Mouse (Mus musculus) erythroblast, embryonic 14.5 days (primary cell): ENCODE measurements around the gene Tceanc. TPM values are rescaled to one million over a fixed set of nuclear protein-coding genes. Genes with fewer than 3 reads are reported as not detected.

Experiments used
- H3K27me3 ChIP-seq: 2 replicates; pipeline ENCODE4 v1.6.1; 2012; ENCODE audit warnings: inconsistent platforms; ENCODE audit not compliant: control insufficient read depth
- H3K36me3 ChIP-seq: 2 replicates; pipeline ENCODE4 v1.6.1; 2012; ENCODE audit warnings: mild to moderate bottlenecking, inconsistent platforms; ENCODE audit not compliant: control insufficient read depth
- H3K4me1 ChIP-seq: 2 replicates; pipeline ENCODE4 v1.6.1; 2012; ENCODE audit warnings: inconsistent platforms; ENCODE audit not compliant: control insufficient read depth
- H3K4me3 ChIP-seq: replicated peaks from 2 replicates; pipeline ENCODE3; 2012; ENCODE audit warnings: moderate library complexity, mild to moderate bottlenecking, inconsistent platforms
- H3K9me3 ChIP-seq: 2 replicates; pipeline ENCODE4 v1.6.1; 2012; ENCODE audit warnings: low read length, inconsistent platforms, mixed read lengths; ENCODE audit not compliant: control insufficient read depth
- GATA1 ChIP-seq: IDR thresholded peaks from 2 replicates; pipeline ENCODE4 v1.6.1; 2012; ENCODE audit warnings: low read length, inconsistent platforms, mixed read lengths
- TAL1 ChIP-seq: IDR thresholded peaks from 3 replicates; pipeline ENCODE4 v1.6.1; 2012; ENCODE audit warnings: low read length, inconsistent platforms, mixed read lengths
- polyA plus RNA-seq: library from polyadenylated mRNA; stranded (reverse); fragments of >175 nt; gene quantifications from 2 replicates; pipeline ENCODE4 v1.2.3, GENCODE M21; 2012

Gene Tceanc
- polyA plus RNA-seq, 1 experiment: 0.02 TPM

DNA sequence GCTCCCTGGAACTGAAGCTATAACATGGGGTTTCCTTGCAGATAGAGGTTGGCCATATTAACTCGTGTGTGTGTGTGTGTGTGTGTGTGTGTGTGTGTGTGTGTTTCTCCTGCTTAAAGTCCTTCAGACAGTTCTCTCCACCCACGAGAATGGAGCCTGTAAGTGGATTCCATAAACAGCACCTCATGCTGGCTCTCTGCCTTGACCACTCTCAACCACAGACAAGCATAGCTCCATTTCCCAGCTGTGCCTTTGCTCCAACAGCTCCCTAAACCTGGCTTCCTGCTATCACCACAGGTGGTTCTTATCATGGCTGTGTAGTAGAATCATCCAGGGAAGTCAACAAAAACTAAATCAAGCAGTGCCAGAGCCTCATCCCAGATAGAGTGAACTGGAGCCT, 13.9 kb downstream of the Tceanc start:
- TF ChIP-seq TAL1: no peak
- no peak for TF ChIP-seq GATA1
- no peaks in the 10 kb centered on the region for H3K27me3 ChIP-seq
- H3K4me1 ChIP-seq: peaks cover 7% of the 10 kb centered on the region
- no peak overlapping the region for H3K4me3 ChIP-seq
- peaks cover 15% of the 10 kb centered on the region for H3K36me3 ChIP-seq
- H3K9me3 ChIP-seq: no peaks in the 10 kb centered on the region

DNA sequence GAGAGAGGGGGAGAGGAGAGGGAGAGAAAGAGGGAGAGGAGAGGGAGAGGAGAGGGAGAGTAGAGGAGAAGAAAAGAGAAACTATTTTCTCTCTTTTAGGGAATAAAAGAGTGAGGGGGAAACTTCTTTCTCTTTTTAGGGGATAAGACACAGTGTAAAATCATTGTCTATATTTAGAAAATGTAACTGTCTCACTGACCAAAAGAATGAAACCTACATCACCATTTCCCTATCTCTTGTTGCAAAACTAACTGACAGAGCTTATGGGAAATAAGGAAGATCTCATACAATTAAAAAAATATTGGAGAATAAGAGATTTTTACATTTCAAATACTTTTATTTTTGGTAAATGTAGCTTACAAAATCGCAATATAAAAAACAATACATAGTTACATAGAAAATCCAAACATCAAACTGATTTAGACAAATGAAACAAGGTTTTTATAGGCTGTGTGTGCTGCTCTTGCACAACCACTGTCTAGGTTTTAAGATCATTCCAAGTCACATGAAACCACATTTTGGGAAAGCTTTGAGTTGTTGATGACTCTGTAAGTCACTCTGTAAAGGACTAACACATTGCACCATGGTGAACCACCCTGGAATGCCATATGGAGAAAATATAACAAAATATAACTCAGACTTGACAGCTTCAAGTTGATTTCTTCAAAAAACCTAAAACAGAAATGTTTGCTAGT, 18.7 kb downstream of the Tceanc start:
- TF ChIP-seq TAL1 (no peak), GATA1 (no peak)
- no peaks in the 10 kb centered on the region for H3K9me3 ChIP-seq
- H3K4me1 ChIP-seq: no peaks in the 10 kb centered on the region
- H3K36me3 ChIP-seq: peaks cover 5% of the 10 kb centered on the region
- no peaks in the 10 kb centered on the region for H3K27me3 ChIP-seq
- H3K4me3 ChIP-seq: no peak overlapping the region

DNA sequence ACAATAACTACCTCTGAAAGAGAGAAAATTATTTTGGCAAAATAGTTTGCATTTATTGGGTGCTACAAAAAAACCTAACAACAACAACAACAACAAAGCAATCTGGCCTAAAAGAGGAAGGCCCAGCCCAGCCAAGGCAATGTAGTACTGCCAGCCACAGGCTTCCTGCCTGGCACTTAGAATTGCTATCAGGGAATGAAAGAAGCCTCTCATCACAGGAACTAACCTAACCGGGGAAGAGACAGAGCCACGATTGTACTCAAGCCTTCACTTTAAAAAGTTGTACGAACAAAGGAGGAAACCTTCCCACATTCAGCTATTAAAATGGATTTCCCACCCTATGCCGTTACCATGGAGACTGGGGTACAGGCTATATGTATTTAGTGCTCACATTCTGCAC, 20.6 kb downstream of the Tceanc start:
- H3K36me3 ChIP-seq: no peaks in the 10 kb centered on the region; the same call in none of the 2 replicates
- TF ChIP-seq TAL1 (no peak), GATA1 (no peak)
- H3K4me3 ChIP-seq: no peak overlapping the region
- H3K4me1 ChIP-seq: no peaks in the 10 kb centered on the region
- no peaks in the 10 kb centered on the region for H3K9me3 ChIP-seq
- no peaks in the 10 kb centered on the region for H3K27me3 ChIP-seq

DNA sequence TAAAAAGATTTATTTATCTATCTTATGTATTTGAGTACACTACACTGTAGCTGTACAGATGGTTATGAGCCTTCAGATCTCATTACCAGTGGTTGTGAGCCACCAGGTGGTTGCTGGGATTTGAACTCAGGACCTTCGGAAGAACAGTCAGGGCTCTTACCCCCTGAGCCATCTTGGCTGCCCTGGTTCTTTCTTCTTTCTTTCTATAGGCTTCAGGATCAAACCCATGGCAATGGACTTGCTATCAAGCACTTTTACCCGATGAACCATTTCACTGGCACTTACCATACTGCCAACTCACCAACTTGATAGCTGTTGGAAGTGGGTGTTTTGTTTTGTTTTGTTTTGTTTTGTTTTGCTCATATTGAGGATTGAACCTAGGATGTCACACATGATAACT, 23.3 kb downstream of the Tceanc start:
- Histone ChIP-seq H3K4me1 (no peaks in the 10 kb centered on the region), H3K9me3 (no peaks in the 10 kb centered on the region), H3K36me3 (no peaks in the 10 kb centered on the region), H3K4me3 (no peak overlapping the region), H3K27me3 (no peaks in the 10 kb centered on the region)
- TF ChIP-seq TAL1: no peak
- no peak for TF ChIP-seq GATA1

DNA sequence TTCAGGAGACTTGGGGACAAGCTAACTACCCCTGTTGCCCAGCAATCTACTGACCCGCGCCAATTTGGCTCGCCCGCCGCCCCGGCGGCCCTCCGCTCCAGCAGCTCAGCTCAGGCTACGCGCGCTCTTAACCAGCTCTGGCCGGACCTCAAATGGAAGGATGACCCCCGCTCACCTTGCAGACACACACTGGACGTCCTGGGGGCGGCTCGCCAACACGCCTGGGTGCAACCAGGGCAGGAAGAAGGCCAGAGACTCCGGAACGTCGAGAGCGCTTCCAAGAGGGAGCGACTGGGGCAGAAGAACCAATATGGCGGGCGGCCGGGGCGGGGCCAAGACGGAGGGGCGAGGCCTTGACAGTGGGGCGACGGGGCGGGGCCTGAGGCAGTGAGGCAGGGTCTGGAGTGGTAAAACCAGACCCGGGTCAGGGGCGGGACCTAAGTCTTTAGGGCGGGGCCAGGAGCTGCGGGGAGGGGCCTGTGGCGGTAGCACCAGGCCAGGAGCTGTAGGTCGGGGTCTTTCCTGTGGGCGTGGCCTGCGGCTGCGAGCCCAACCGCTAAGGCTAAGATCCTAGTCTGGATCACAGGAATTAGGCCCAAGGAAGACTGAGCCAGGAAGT, 38.9 kb downstream of the Tceanc start, which contains the start of gene Rab9:
Rab9 (minus strand) TSS at position 503 of the 619 bp plus-strand sequence.
- TF ChIP-seq GATA1: no peak
- TF ChIP-seq TAL1: no peak
- H3K4me3 ChIP-seq: peak within 1 kb of the TSS; percentile 86

DNA sequence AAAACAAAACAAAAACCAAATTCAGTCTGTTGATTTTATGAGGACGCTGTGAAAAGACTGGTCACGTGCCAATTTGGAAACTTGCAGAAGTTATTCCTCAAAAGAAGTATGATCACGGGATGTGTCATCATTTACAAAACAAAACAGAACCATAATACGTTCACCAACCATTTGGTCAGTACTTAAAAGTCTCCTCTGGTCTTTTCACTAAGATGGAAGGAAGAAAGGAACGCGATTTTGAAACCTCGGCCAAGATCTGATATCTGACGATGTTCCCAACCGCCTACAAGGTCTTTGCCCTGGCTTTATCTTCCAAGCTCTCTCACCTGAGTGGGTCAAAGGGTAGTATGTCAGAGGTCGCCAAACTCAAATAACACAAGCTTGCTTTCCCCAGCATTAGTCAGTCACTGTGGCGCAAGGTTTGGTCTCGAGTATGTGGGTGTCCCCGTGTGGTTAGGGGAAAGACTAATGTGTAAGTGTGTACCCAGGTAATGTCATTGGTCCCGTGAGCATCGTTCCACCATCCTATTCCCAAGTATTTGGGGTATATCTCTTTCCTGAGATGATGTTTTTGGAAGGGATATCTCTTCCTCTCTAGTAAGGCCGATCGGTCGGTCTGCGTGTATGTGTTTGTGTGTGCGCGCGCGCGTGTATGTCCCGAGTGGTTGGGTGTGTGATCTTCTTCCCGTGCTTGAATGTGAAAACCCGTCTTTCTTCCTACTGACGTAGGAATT, 39.6 kb downstream of the Tceanc start:
- H3K4me3 ChIP-seq: peak overlapping the region; percentile 86
- TF ChIP-seq GATA1 (peak; percentile 14; the same call in 1 of the 2 replicates), TAL1 (no peak)

More for the DNA sequence above, 38.9 kb downstream of the Tceanc start, which contains the start of gene Rab9:
- Histone ChIP-seq H3K36me3 (peaks cover 23% of the 10 kb centered on the region), H3K27me3 (no peaks in the 10 kb centered on the region; the same call in 1 of the 2 replicates), H3K4me1 (peaks cover 12% of the 10 kb centered on the region), H3K9me3 (peaks cover 8% of the 10 kb centered on the region)

DNA sequence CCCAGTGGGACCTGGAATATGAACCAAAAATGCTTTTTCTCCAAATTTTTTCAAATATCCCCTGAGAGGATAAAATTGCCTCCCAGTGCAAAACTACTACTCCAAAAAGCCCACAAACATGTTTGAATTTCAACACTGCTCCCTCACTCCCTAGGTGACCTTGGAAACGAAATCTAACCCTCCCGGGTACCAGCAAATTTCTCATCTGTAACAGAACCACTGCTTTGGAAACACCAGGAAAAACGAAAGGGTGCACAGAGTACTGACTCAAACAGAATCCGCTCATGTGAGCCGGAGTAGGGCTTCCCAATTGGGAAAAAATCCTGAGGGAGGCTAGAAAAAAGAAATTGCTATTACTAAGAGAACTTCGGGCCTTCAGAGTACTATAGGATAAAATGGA, 41.0 kb downstream of the Tceanc start:
- TF ChIP-seq TAL1 (no peak), GATA1 (no peak)
- Histone ChIP-seq H3K4me3 (no peak overlapping the region), H3K4me1 (peaks cover 12% of the 10 kb centered on the region), H3K36me3 (peaks cover 30% of the 10 kb centered on the region), H3K27me3 (no peaks in the 10 kb centered on the region; the same call in 1 of the 2 replicates), H3K9me3 (peaks cover 8% of the 10 kb centered on the region)

More for the DNA sequence above, 39.6 kb downstream of the Tceanc start:
- Histone ChIP-seq H3K36me3 (peaks cover 27% of the 10 kb centered on the region), H3K4me1 (peaks cover 12% of the 10 kb centered on the region), H3K9me3 (peaks cover 8% of the 10 kb centered on the region), H3K27me3 (no peaks in the 10 kb centered on the region; the same call in 1 of the 2 replicates)

DNA sequence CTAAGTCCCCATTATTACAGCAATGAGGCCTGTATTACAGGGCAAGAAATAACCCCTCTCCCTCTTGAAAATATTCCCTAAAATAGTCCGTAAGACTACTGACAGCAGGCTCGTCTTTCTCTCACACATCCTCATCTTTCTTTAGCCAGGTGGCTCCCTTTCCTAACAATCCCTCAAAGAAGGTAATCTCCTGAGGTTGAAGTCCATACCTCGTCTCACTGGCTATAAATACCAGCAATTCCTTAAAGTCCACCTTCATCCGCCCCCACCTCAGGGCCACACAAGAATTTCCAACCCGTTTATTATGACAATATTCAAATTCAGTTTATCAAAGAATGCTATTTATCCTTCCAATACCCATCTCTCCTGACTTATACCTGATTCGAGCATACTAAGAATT, 45.8 kb downstream of the Tceanc start:
- peaks cover under 1% of the 10 kb centered on the region; the same call in 1 of the 2 replicates for H3K4me1 ChIP-seq

DNA sequence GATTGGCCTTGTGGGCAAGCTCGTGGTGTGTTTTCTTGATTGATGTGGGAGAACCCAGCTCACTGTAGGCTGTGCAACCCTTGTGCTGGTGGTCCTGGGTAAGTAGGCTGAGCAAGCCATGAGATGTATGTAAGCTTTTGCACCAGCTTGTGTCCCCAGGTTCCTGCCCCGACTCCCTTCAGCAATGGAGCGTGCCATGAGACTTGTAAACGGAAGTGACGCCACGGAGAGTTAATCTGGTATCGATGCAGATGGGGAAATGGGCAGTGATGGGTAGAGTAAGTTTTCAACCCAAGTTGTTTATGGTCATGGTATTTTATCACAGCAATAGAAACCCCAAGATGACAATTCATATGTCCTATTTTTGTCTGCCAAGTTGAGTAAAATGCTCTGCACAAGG, 50.0 kb downstream of the Tceanc start:
- Histone ChIP-seq H3K36me3 (peaks cover 22% of the 10 kb centered on the region), H3K27me3 (no peaks in the 10 kb centered on the region), H3K9me3 (no peaks in the 10 kb centered on the region), H3K4me1 (no peaks in the 10 kb centered on the region), H3K4me3 (no peak overlapping the region)
- TF ChIP-seq GATA1: no peak

More for the DNA sequence above, 45.8 kb downstream of the Tceanc start:
- TF ChIP-seq TAL1 (no peak), GATA1 (no peak)
- Histone ChIP-seq H3K4me3 (no peak overlapping the region), H3K36me3 (peaks cover 43% of the 10 kb centered on the region), H3K27me3 (no peaks in the 10 kb centered on the region), H3K9me3 (no peaks in the 10 kb centered on the region)
